Mouse (Mus musculus) frontal cortex, postnatal 25 days (tissue): Measurements from ENCODE around the gene Zdhhc14.

Experiments used
- DNase-seq, 2 experiments: peaks; one replicate each; pipeline ENCODE4 v3.0.0; 2022; ENCODE audit warnings: low spot score in 2 of 2

Gene Zdhhc14

DNA sequence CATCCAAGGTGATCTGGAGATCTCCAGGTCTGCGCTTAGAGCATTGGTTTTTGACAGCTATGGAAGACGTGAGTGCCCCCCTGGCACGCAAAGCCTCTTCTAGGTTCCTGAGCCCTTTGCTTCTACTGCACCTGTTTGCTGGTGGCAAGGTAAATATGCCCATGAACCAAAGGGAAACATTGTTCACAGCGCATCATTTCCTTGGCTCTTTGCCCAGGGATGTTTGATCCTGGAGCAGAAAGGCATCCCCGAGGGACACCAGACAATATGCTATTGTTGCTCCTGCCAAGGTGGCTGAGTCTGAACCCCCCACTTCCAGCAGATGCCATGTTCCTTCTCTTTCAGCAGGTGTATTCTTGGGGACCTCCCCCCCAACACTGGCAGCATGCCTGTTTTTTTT lies 61.2 kb downstream of the Zdhhc14 start:
- no peak for DNase-seq

DNA sequence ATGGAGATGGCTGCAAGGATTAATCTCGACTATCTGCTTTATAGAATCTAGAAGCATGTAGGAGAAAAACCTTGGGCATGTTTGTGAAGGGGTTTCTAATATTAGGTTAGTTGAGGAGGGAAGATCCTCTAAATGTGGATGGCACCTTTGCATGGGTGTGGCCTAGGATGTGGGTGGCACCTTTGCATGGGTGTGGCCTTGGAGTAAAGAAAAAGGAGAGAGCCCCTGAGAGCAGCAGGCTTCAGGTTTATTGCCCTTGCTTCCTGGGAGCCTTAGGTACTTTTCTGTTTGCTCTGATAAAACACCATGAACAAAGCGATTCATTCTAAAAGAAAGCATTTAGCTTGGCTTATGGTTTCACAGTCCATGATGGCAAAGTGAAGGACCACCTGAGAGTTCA lies 62.2 kb downstream of the Zdhhc14 start:
- no peak for DNase-seq

DNA sequence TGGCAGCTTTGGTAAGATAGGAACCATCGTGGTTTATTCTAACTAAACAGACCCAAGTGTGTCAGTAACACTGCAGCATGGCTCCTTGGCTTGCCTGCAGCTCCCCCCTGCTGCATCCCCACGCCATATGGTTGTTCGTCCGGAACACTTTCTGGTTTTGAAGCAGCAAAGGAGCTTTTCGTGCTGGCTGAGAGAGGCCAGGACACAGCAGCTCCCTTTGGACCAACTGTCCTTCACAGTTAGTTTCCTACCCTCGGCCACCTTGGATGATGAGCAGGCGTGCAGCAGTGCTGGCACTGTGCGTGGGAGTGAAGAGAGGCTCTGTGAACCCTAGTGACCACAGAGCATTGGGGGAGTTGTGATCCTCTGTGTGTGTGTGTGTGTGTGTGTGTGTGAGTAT lies 64.2 kb downstream of the Zdhhc14 start:
- no peak for DNase-seq

DNA sequence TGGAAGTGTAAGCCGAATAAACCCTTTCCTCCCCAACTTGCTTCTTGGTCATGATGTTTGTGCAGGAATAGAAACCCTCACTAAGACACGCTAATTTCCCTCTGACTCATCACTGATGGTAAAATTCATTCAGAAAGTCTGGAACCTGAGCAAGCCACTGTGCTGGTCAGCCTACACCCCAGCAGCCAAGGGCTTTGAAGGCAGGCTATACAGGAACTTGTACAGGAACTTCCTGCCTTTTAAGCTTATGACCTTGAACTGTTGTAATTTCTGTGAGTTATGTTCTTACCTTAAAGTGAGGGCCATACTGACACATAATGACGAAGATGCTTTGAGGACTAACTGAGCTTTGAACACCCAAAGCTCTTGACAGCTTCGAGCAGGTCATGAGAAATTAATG lies 67.9 kb downstream of the Zdhhc14 start:
- no peak for DNase-seq

DNA sequence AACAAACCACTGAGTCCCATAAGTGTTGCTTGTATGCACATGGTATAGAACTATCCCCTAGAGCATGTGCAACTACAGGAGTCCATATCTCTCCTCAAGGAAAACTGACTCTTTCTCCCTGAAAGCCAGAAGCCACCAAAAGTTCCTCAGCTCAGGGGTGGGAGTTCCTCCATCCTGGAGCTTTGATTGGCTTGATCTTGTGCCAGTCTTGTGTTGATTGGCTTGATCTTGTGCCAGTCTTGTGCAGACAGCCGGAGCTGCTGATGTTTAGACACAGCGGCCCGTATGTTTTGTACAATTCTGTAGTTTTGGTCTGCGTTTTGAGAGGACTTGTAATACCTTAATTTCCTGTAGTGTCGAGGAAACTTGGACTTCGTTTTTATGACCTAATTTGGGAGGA lies 70.8 kb downstream of the Zdhhc14 start:
- no peak for DNase-seq

DNA sequence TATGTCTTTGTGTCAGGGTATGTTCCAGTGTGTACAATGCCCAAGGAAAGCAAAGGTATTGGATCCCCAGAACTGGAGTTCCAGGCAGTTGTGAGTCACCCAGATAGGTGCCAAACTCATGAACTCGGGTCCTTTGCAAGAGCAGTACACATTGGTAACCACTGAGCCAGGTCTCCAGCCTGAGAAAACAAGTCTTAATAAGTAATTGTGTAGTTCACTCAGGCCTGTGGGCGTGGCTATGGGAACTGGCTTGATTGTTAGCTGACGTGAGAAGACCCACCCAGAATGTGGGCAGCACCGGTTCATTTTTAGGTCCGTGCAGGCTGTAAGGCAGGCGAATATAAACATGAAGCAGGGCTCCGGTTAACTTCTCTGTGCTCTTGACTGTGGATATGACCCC lies 73.6 kb downstream of the Zdhhc14 start:
- DNase-seq, result no peak

DNA sequence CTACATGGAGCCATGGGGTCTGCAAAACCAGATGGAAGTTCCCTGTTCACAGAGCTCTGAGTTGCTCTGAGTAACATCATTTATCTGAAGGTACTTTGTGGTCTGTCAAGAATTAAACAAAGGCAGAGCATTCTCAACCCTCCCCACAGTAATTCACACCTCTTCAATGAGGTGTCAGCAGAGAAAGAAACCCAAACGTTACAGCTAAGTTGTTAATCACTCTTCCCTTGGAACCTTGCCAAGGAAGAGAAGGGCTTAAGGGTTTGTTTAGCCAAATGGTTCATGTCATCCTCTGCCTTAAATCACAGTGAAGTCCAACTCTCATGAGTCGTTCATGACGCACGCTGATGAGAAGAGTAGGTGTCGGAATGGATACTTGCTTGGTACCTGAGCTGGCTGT lies 75.6 kb downstream of the Zdhhc14 start:
- no peak for DNase-seq

DNA sequence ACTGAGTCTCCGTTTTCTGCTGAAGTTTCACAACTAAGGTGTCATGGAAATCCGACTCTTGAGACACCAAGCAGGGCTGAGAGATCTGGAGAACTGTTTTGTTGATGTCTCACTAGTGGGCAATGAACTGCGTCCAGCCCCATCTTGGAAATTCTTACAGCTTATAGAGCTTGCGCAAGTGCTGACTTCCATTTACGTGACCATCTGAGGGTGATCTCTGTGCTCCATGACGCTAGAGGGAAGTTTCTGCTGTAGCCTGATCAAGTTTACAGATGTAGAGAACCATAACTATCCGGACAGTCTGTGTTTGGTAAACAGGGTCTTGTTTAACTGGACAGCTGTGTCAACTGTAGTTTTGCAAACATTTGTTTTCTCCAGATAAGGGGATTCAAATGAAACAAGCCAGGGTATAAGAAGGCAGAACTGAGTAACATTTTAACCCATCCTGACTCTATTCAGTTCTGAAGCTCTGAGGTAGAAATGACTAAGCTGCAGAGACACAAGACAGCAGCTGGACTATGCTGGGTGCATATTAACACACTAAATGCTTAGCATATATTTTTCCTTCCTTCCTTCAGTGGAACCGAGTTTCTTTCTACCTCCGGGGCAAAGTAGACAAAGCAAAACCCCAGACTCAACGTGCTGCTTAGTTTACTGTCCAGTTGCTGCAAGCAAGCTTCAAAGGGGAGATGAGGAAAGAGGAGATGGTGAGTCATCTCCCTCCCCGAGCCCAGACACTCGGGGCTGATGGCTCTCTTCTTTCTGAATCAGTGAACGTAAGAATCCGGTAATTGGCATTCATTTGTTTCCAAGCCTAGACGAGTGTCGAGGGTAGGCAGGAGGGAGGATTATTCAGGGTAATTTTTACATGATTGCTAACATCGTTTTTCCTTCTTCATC lies 77.0 kb downstream of the Zdhhc14 start:
- no peak for DNase-seq

DNA sequence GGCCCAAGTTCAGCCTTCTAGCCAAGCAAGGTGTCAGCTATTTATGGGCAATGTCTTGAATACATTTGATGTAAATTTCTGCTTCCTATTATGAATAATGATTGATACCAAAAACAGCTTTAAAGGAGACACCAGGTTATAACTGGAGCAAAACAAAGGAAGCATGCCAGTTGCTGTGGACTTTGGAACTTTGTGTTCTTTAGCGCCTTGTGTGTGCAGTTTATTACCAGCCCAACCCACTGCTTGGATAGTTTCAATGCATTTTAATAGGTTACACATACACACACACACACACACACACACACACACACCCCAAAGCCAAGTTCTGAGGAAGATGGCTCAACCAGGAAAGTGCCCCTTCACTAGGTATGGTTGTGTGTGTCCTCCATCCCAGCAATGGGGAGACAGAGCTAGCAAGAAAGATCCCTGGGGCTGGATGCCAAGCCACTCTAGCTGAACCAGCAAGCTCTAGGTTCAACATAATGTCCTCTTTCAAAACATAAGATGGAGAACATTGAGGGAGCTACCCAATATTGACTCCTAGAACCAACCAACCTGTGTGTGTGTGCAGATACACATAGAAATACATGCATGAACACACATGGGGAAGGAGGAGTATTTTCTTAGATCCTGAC lies 79.9 kb downstream of the Zdhhc14 start:
- DNase-seq, result no peak

DNA sequence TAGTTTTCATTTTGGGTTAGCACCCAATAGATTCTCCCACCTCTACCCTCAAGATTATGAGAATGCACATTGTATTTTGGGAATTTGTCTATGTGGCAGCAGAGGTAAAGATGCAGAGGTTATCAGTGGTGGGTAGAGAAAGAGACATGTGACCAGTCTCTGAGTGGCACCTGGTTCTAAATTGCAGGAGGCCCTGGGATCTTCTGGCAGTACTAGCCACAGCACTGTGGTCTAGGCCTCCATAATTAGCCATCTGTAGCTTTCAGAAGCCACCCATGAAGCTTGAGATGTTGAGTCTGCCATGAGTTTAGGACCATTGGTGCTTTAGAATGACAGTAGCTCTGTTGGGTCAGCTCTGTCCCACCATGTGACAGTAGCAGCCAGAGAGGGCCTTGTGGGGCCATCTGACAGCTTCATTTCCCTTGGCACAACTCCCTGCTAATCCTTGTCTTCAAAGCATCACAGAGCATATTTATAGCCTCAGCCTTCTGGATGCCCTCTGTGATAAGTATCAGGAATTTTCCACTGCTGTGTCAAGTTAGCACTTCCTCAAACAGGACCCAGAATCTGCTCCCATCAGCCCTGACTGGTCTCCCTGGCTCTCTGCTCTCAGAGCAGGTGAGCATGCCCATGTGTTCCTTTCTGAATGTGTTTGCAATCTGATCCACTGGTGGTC lies 80.5 kb downstream of the Zdhhc14 start:
- no peak for DNase-seq

DNA sequence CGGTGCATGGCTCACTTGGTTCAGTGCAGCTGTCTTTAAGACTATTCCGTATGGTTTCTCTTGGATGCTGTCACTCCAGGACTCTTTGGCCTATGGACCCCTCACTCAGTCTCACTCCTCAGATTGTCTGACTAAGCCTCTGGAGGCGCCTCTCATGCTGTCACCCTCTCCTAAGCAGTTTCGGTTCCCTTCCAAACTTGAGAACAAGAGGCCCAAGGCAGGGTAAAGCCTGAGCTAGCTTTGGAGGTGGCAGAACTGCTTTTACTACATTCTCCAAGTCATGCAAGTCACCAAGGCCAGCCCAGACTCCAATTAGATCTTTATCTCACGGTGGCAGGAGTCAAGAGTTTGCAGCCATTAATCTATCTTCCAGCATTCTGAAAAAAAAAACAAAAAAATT lies 82.3 kb downstream of the Zdhhc14 start:
- no peak for DNase-seq

DNA sequence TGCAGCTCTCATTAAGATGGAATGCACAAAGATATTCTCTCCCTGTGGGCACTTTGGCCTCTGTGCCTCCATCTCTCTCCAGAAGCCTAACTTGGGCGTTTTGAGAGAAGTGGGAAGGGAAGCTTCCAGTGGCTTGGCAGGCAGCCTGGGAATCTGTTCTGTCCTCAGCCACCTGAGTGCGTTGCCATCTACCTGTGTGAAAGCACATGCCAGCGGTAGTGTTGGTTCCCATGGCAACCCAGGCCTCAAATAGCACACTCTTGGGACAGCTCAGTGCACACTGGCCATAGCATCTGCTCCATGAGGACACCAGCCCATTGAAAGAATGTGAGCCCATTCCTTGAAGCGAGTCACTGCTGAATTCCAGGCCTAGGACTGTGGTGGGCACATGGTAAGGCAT lies 83.2 kb downstream of the Zdhhc14 start:
- no peak for DNase-seq

DNA sequence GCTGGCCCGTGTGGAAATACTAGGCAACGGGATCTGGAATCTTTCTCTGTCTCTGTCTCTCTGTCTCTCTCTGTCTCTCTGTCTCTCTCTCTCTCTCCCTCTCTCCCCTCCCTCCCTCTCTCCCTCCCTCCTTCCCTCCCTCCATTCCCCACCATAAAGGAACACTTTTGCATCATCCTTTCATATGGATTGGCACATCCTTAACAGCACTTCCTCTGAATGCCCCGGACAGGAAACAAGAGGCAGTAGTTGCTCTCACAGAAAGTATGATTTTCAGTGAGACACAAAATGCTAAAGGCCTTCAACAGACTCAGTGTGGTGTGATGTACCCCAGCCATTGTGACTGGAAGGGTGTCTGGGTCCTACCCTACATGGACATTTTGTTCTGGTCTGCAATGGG lies 89.9 kb downstream of the Zdhhc14 start:
- no peak for DNase-seq

DNA sequence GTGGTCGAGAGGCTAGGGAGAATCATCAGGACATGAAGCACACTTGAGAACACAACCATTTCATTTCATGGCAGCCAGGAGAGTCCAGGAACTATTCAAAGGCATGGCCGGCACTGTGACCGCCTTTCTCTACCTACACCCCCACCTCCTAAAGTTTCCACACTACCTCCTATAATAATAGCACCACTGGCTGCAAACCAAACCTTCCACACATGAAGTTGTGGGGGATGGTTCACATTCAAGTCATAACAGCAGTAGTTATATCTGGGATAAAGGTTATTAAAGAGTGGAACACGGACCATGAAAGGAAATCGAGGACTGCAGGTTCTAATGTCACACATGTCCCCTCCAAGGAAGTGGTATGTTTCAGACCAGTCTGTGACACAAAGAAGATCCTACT lies 90.6 kb downstream of the Zdhhc14 start:
- DNase-seq, result no peak

DNA sequence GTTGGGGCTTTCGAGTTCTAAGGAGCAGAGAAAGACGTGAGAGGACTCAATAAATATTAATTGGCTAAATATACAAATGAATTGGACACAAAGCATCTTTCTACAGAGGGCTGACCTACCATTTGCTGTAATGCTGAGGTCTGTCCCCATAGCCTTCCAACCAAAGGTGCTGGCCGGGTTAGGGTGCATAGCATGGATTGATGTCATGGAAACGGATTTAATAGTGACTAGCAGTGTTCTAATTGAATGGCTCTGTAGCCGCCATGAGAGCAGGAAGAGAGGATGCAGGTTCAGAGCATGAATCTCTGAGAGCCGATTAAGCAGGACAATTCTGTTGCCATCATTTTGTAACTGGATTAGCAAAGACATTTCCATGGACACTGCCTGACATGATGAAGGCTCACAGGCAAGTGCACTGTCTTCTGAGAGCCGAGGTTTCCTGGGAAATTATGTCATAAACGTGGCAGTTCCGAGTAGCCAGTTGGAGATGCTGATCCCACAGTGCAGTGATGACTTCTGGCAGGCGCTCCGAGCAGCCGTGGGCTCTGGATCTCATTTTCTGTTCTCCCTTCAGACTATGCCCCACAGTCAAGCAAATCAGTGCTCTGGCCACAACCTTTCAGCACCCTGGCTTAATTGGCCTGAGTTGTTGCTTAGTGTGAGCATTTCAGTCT lies 91.3 kb downstream of the Zdhhc14 start:
- DNase-seq, result no peak

DNA sequence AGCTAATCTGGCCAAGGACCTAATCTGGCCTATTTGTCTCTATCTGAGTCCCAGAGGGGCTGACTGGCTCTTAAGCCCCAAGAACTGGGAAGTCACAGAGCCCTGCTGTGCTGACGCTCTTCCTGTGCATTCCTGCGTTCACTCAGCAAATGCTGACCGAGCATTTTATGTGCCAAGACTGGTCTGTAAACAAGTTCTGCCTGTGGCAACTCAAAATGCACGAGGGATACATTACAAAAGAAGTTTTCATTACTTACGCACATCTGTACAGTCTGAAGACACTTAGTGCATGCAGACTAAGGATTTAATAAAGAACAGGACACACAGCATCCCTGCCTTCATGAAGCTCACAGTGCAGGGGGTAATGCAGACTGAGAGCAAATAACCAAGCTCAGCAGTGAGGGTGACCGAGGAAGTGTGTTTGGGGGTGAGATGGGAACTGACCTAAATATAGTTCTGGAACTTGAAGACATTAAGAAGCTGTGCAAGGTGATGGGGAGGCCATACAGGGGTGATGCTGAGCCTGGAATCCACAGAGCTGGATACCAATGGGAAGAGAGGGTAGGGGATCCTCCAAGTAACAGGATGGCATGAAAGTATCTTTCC lies 99.3 kb downstream of the Zdhhc14 start:
- DNase-seq, result no peak

DNA sequence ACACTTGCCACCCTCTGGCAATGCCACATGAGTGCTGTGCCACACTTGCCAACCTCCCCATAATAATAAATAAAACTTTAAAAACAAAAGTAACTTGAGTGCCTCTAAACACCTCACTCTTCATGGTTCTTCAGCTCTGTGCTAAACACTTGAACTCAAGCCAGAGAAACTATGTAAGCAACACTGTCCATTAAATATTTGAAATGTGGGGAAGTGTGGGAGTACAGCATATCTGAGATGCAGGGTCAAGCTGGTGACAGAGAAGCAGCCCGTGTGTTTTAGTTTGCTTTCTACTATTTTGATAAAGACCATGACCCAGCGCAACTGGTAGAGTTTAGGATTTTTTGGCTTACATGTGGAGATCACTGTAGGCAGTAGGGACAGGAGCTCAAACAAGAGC lies 100.7 kb downstream of the Zdhhc14 start:
- DNase-seq, result no peak

DNA sequence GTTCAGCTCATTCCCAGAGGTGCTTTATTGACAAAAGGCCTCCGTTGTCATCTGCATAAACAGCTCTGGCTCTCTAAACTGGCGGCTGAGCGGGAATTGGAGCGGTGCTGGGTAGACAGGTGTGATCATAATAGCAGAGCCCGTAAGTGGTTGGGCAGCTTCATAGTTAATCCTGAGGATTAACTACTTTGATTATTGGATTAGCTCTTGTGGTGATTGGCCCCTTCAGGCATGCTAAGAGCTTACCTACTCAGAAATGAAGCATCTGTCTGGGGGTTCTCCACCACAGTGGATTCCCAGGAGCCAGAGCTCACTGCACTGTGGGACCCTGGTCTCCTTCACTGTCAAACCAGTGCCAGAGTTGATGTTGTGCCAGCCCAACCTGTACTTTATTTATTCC lies 102.7 kb downstream of the Zdhhc14 start:
- DNase-seq, result no peak

DNA sequence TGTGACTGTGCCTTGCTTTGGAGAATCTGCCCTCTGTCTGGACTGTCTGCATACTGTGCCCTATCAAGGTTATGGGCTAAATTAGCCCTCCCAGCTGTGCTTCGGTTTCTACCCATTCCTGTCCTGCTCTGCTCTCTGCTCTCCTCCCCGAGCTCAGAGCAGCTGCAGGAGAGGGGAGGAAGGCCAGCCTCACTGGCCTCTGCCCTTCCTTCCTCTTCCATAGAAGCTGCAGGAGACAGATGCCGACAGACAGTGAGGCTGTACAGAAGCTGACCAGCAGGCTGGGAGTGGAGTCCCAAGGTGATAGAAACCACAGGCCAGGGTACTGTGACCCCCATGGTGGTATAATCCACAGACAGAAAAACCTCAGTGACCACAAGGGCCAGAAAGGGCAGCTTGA lies 104.1 kb downstream of the Zdhhc14 start:
- DNase-seq, result no peak

DNA sequence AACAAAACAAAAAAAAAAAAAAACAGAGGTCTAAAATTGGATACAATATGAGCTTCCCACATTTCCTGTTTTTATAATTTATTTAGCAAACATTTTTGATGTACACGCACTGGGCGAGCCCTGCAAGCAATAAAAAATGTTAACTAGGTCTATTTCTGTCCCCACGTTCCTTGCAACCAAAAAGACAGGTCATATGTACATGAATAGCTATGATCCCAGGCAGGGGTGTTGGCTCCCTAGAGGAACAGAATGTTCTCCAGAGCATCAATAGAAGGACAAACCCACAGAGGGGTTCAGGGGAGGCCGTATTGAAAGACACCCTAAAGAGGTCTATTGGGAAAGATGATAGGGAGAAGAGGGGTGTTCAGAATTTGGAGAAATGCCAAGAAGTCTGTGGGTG lies 106.6 kb downstream of the Zdhhc14 start:
- no peak for DNase-seq

DNA sequence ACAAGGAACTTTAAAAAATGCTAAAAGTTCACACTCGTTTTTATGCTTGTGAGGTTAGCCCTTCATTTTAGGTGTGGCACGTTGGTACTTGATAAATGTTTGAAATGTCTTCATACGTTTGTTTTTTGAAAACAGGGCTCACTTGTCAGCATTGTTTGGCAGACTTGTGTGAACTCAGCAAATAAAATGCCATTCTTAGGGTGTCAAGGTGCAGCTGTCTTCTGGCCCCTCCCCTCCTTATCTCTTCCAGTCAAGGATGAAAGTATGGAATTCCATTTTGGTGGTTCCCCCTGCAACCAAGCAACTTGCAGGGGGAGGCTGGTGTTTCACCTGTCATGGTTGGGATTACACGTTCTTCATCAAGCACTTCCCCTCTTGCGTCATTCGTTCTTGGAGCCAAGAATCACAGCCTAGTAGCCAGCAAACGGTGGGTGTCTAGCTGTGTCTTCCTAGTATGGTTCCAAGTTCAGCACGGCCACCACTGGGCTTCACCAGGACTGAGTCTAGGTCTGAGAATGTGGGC lies 108.2 kb downstream of the Zdhhc14 start:
- no peak for DNase-seq

DNA sequence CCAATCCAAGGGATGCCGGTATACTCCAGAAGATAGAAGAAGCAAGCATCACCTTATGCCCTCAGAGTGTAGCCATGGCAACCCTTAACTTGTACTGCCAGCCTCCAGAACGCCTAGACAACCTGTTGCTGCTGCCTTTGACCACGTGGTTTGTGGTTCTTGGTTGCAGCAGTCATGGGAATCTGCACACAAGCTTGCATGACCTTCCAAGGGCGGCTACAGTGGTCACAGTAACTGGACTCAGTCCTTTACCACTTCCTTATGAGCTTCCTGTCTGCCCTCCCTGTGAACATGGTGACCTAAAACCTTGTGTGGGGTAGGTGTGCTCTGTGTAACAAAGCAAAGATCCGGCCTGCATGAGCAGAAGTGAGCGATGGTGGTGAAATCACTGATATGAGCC lies 109.6 kb downstream of the Zdhhc14 start:
- DNase-seq, result no peak
